Mouse (Mus musculus) lung, adult 2 months (tissue): ENCODE results near the gene Chrm1.

Experiments
- CTCF ChIP-seq: fragments of 200-500 bp; IDR thresholded peaks from 2 replicates; pipeline ENCODE4 v1.5.1; 2011; ENCODE audit warnings: mild to moderate bottlenecking, low read length, control low read depth; ENCODE audit not compliant: insufficient read depth
- POLR2A ChIP-seq: fragments of 200-500 bp; IDR thresholded peaks from 2 replicates; pipeline ENCODE4 v1.6.1; 2011; ENCODE audit warnings: low read depth, mild to moderate bottlenecking, control low read depth, low read length, borderline replicate concordance; ENCODE audit errors: extremely low read depth

- TF ChIP-seq POLR2A (no peak), CTCF (no peak)
Observed at GRCm38 (mm10) chr19:8683627-8684026, 20.0 kb downstream of the Chrm1 start.
